Mouse (Mus musculus) thymus, postnatal 36 days (tissue): Measurements from ENCODE around the gene Banp.

Experiments
- DNase-seq, 2 experiments: peaks; one replicate each; pipeline ENCODE4 v3.0.0; 2022; ENCODE audit warnings: mixed read lengths in 2 of 2

The Banp gene

GRCm38 (mm10) chr8:121951656-121952009 is 2.1 kb downstream of the Banp start:
- DNase-seq = no peak

GRCm38 (mm10) chr8:121952122-121952521 is 2.6 kb downstream of the Banp start:
- DNase-seq = no peak

- no peak for DNase-seq
Measured at GRCm38 (mm10) chr8:121952800-121953199, 3.2 kb downstream of the Banp start.

- no peak for DNase-seq
Measured at GRCm38 (mm10) chr8:121953821-121954545, 4.4 kb downstream of the Banp start.

GRCm38 (mm10) chr8:121954981-121955555 is 5.5 kb downstream of the Banp start:
- no peak for DNase-seq

GRCm38 (mm10) chr8:121955825-121956500 is 6.4 kb downstream of the Banp start:
- DNase-seq = no peak

- no peak for DNase-seq
Measured at GRCm38 (mm10) chr8:121958395-121958794, 8.8 kb downstream of the Banp start.

GRCm38 (mm10) chr8:121962892-121963291 is 13.3 kb downstream of the Banp start:
- no peak for DNase-seq

GRCm38 (mm10) chr8:121964716-121965512 is 15.4 kb downstream of the Banp start:
- DNase-seq = no peak

GRCm38 (mm10) chr8:121966110-121966509 is 16.6 kb downstream of the Banp start:
- DNase-seq = no peak

GRCm38 (mm10) chr8:121966714-121967448 is 17.3 kb downstream of the Banp start:
- no peak for DNase-seq

GRCm38 (mm10) chr8:121967977-121968376 is 18.4 kb downstream of the Banp start:
- no peak for DNase-seq

GRCm38 (mm10) chr8:121968542-121968941 is 19.0 kb downstream of the Banp start:
- DNase-seq = peak in 1 of 2 experiments; percentile 32

GRCm38 (mm10) chr8:121970225-121970624 is 20.7 kb downstream of the Banp start:
- DNase-seq = no peak

- no peak for DNase-seq
Measured at GRCm38 (mm10) chr8:121971488-121972058, 22.0 kb downstream of the Banp start.

- no peak for DNase-seq
Measured at GRCm38 (mm10) chr8:121973906-121974305, 24.4 kb downstream of the Banp start.

GRCm38 (mm10) chr8:121977819-121978590 is 28.5 kb downstream of the Banp start:
- DNase-seq = no peak

GRCm38 (mm10) chr8:121978670-121979069 is 29.1 kb downstream of the Banp start:
- DNase-seq = no peak

- no peak for DNase-seq
Measured at GRCm38 (mm10) chr8:121980792-121981519, 31.4 kb downstream of the Banp start.

GRCm38 (mm10) chr8:121981520-121981895 is 32.0 kb downstream of the Banp start:
- DNase-seq = no peak

GRCm38 (mm10) chr8:121985673-121986072 is 36.1 kb downstream of the Banp start:
- no peak for DNase-seq
